Mouse (Mus musculus): ENCODE data around the gene Sbsn. TPM values are rescaled to one million over a fixed set of nuclear protein-coding genes. Genes with fewer than 3 reads are reported as not detected.

Gene Sbsn
- polyA plus RNA-seq, 1 experiment from 2014 or later = 0.39 TPM

DNA sequence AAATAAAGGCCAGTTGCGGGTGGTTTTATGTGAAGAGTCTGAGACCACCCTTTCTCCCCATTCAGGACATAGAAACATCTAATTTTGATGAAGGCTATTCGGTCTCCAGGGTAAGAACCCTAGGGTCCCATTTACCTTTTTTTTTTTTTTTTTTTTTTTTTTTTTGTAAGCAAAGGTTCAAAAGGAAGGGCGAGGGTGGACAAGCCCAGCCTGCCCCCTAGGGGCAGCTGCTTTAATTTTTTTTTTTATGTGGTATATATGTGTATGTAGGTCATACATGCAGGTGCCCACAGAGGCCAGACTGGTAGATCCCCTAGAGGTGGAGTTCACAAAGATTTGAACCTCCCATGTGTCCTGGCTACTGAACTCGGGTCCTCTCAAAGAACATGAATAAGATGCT lies 15.1 kb downstream of the Sbsn start:
- Histone ChIP-seq H3K36me3 (ENCODE audit: control insufficient read depth, insufficient read depth, low read length) (no peaks in the 10 kb centered on the region), H3K27ac (ENCODE audit: low read depth, low read length) (no peak overlapping the region), H3K9me3 (ENCODE audit: control insufficient read depth, low read length) (no peaks in the 10 kb centered on the region), H3K27me3 (ENCODE audit: control insufficient read depth, insufficient read depth, low read length) (no peaks in the 10 kb centered on the region), H3K9ac (ENCODE audit: low read depth, low read length) (no peak overlapping the region), H3K4me1 (replicated peaks; ENCODE audit: control insufficient read depth, insufficient read depth, low read length) (no peaks in the 10 kb centered on the region), H3K4me2 (replicated peaks; ENCODE audit: low read depth, low read length) (no peak overlapping the region), H3K4me3 (ENCODE audit: low read depth, low read length) (no peak overlapping the region)
- whole genome bisulfite sequencing = 85% methylated on average over 4 of the region's 4 CpGs
- ATAC-seq (ENCODE audit: low FRiP score) (no peak), DNase-seq (ENCODE audit: low spot score) (no peak)

DNA sequence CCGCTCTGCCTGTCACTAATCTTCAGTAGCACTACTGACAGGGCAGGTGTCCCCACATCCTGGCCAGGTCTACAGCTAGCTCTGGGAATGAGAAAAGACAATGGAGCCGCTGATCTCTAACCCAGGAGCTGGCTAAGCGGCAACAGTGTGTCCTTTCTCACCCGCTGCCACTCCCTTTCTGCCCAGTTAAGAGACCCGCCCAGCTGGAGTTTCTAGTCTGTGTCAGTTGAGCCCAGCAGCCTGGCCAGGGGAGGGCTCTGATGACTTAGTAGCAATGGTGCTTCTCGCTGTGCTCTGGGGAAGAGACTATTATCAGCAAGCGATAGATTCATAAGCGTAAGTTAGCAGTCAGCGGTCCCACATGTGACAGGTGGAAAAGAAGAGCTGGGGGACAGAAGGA lies 18.0 kb downstream of the Sbsn start:
- H3K9me3 ChIP-seq (ENCODE audit: control insufficient read depth, low read length) = no peaks in the 10 kb centered on the region
- WGBS = 39% methylated on average over 9 of the region's 9 CpGs
- no peaks in the 10 kb centered on the region for H3K27me3 ChIP-seq (ENCODE audit: control insufficient read depth, insufficient read depth, low read length)
- H3K4me1 ChIP-seq (replicated peaks; ENCODE audit: control insufficient read depth, insufficient read depth, low read length) = no peaks in the 10 kb centered on the region
- ATAC-seq (ENCODE audit: low FRiP score) = no peak
- H3K36me3 ChIP-seq (ENCODE audit: control insufficient read depth, insufficient read depth, low read length) = no peaks in the 10 kb centered on the region
- DNase-seq (ENCODE audit: low spot score) = no peak
- H3K9ac ChIP-seq (ENCODE audit: low read depth, low read length) = no peak overlapping the region
- no peak overlapping the region for H3K27ac ChIP-seq (ENCODE audit: low read depth, low read length)
- no peak overlapping the region for H3K4me3 ChIP-seq (ENCODE audit: low read depth, low read length)
- no peak overlapping the region for H3K4me2 ChIP-seq (replicated peaks; ENCODE audit: low read depth, low read length)

DNA sequence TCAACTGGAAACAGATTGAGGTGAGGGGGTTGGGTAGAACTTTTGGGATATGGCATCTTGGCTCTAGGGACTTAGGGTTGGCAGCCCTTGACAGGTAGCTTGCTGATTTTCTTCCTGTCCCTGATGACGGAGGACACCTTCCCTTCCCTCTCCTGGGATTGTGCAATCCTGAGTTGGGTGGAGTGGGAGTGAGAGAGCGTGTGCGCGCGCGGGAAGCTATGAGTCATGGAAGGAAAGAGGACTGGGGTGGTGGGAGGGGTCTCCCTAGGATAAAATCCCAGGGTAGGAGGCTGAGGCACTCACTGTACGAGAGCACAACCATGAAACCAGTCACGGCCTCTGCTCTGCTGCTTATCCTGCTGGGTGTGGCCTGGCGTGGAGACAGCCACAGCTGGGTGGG lies 24.8 kb downstream of the Sbsn start:
- WGBS = 93% methylated on average over 9 of the region's 9 CpGs
- H3K9me3 ChIP-seq (ENCODE audit: control insufficient read depth, low read length) = no peaks in the 10 kb centered on the region
- no peak overlapping the region for H3K4me2 ChIP-seq (replicated peaks; ENCODE audit: low read depth, low read length)
- H3K9ac ChIP-seq (ENCODE audit: low read depth, low read length) = no peak overlapping the region
- H3K27me3 ChIP-seq (ENCODE audit: control insufficient read depth, insufficient read depth, low read length) = no peaks in the 10 kb centered on the region
- DNase-seq (ENCODE audit: low spot score) (no peak), ATAC-seq (ENCODE audit: low FRiP score) (no peak)
- no peak overlapping the region for H3K4me3 ChIP-seq (ENCODE audit: low read depth, low read length)
- no peak overlapping the region for H3K27ac ChIP-seq (ENCODE audit: low read depth, low read length)
- H3K36me3 ChIP-seq (ENCODE audit: control insufficient read depth, insufficient read depth, low read length) = no peaks in the 10 kb centered on the region
- H3K4me1 ChIP-seq (replicated peaks; ENCODE audit: control insufficient read depth, insufficient read depth, low read length) = no peaks in the 10 kb centered on the region

DNA sequence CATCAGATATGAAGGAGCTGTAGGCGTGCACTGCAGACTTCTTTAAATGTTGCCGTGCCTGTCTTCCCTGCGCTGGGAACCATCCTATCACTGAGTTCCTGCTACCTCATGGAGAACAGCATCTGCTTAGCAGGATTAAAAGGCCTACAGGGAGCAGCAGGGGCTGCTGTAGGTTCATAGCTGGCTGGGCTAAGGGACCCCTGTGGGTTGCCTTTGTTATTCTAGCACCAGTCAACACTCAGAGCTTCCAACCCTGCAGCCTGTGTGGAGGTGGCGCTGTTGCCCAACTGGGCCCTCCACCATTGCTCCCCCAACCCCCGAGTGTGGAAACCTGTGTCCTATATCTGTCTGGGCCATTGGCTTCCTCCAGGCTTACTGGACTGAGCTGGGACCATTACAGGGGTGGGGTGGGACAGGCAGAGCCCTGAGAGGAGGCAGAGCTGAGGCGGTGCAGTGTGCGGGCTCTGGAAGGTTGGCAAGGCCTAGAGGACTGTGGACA lies 25.9 kb downstream of the Sbsn start:
- no peak overlapping the region for H3K9ac ChIP-seq (ENCODE audit: low read depth, low read length)
- no peak for DNase-seq (ENCODE audit: low spot score)
- no peak for ATAC-seq (ENCODE audit: low FRiP score)
- no peak overlapping the region for H3K4me2 ChIP-seq (replicated peaks; ENCODE audit: low read depth, low read length)
- no peaks in the 10 kb centered on the region for H3K36me3 ChIP-seq (ENCODE audit: control insufficient read depth, insufficient read depth, low read length)
- 44% methylated on average over 7 of the region's 7 CpGs for WGBS
- H3K4me3 ChIP-seq (ENCODE audit: low read depth, low read length) = no peak overlapping the region
- H3K4me1 ChIP-seq (replicated peaks; ENCODE audit: control insufficient read depth, insufficient read depth, low read length) = no peaks in the 10 kb centered on the region
- no peak overlapping the region for H3K27ac ChIP-seq (ENCODE audit: low read depth, low read length)
- H3K27me3 ChIP-seq (ENCODE audit: control insufficient read depth, insufficient read depth, low read length) = no peaks in the 10 kb centered on the region
- H3K9me3 ChIP-seq (ENCODE audit: control insufficient read depth, low read length) = no peaks in the 10 kb centered on the region

DNA sequence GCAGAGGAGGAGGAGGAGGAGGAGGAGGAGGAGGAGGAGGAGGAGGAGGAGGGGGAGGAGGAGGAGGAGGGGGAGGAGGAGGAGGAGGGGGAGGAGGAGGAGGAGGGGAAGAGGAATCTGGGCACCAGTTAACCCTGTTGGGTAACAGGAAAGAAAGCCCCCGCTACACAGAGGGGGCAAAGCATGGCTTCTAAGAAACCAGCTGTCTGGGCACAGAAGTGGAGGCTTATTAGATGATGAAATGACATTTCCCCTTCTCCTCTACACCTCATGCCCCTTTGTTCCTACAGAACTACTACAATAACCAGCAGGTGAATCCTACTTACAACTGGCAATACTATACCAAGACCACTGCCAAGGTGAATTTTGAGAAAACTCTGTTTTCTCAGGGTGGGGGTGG lies 26.6 kb downstream of the Sbsn start:
- Histone ChIP-seq H3K9ac (ENCODE audit: low read depth, low read length) (no peak overlapping the region), H3K27ac (ENCODE audit: low read depth, low read length) (no peak overlapping the region), H3K36me3 (ENCODE audit: control insufficient read depth, insufficient read depth, low read length) (no peaks in the 10 kb centered on the region), H3K4me2 (replicated peaks; ENCODE audit: low read depth, low read length) (no peak overlapping the region), H3K9me3 (ENCODE audit: control insufficient read depth, low read length) (no peaks in the 10 kb centered on the region), H3K4me1 (replicated peaks; ENCODE audit: control insufficient read depth, insufficient read depth, low read length) (no peaks in the 10 kb centered on the region), H3K4me3 (ENCODE audit: low read depth, low read length) (no peak overlapping the region), H3K27me3 (ENCODE audit: control insufficient read depth, insufficient read depth, low read length) (no peaks in the 10 kb centered on the region)
- DNase-seq (ENCODE audit: low spot score) = no peak
- ATAC-seq (ENCODE audit: low FRiP score) = no peak
- WGBS = 72% methylated on average over 1 of the region's 1 CpGs

DNA sequence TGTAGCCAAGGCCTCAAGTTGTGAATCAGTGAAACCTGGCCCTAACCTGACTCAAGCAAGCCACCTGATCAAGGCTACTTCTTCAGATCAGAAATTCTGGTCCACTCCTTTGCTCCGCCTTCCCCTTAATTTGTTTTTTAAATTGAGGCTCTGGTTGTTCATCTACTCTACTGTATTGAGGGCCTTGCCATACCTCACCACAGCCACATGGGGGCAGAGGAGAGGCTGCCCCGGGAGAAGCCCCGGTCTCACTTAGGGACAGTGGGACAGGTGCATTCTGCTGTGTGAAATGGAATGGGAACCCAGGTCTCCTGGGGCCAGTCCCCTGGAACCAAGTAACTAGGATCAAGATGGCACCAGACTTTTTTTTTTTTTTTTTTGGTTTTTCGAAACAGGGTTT lies 30.5 kb downstream of the Sbsn start:
- Histone ChIP-seq H3K4me3 (ENCODE audit: low read depth, low read length) (no peak overlapping the region), H3K36me3 (ENCODE audit: control insufficient read depth, insufficient read depth, low read length) (no peaks in the 10 kb centered on the region), H3K27ac (ENCODE audit: low read depth, low read length) (no peak overlapping the region), H3K9me3 (ENCODE audit: control insufficient read depth, low read length) (no peaks in the 10 kb centered on the region), H3K4me1 (replicated peaks; ENCODE audit: control insufficient read depth, insufficient read depth, low read length) (no peaks in the 10 kb centered on the region), H3K4me2 (replicated peaks; ENCODE audit: low read depth, low read length) (no peak overlapping the region), H3K27me3 (ENCODE audit: control insufficient read depth, insufficient read depth, low read length) (no peaks in the 10 kb centered on the region), H3K9ac (ENCODE audit: low read depth, low read length) (no peak overlapping the region)
- ATAC-seq (ENCODE audit: low FRiP score) = no peak
- DNase-seq (ENCODE audit: low spot score) = no peak
- 81% methylated on average over 4 of the region's 4 CpGs for WGBS

DNA sequence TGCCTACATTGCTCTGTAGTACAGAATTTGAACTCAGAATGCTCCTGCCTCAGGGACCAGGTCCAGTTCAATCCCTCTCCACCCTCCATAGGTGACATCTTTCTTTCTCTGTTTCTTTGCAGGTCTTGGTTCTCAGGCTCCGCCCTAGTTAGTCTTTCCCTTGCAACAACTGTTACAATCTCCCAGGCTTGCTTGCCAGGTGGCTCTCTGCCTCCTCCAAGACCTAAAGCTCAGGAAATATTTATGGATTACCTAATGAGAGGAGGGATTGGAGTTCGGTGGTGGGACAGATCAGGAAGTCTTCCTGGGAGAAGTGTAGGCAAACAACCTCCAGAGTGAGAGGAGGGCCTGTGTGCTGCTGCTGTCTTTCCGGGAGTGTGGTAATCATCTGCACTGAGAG lies 31.4 kb downstream of the Sbsn start:
- Histone ChIP-seq H3K9ac (ENCODE audit: low read depth, low read length) (no peak overlapping the region), H3K27ac (ENCODE audit: low read depth, low read length) (no peak overlapping the region), H3K4me2 (replicated peaks; ENCODE audit: low read depth, low read length) (no peak overlapping the region), H3K27me3 (ENCODE audit: control insufficient read depth, insufficient read depth, low read length) (no peaks in the 10 kb centered on the region), H3K4me3 (ENCODE audit: low read depth, low read length) (no peak overlapping the region), H3K4me1 (replicated peaks; ENCODE audit: control insufficient read depth, insufficient read depth, low read length) (no peaks in the 10 kb centered on the region), H3K9me3 (ENCODE audit: control insufficient read depth, low read length) (no peaks in the 10 kb centered on the region), H3K36me3 (ENCODE audit: control insufficient read depth, insufficient read depth, low read length) (no peaks in the 10 kb centered on the region)
- 81% methylated on average over 3 of the region's 3 CpGs for WGBS
- DNase-seq (ENCODE audit: low spot score) (no peak), ATAC-seq (ENCODE audit: low FRiP score) (no peak)

DNA sequence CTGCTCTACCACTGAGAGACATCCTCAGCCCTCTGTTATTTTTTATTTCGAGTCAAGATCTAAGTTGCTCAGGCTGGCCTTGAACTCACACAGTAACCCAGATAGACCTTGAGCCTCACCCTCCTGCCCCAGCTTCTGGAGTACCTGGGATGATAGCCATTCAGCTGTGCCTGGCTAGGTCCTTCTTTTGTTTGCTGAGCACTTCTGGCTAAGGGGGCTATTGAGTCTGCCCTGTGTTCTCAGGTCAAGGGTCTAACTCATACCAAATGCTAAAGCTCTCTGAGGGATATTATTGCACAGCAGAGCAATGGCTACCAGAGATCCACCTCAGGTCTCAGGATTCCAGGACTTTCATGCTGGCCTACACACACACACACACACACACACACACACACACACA lies 33.9 kb downstream of the Sbsn start:
- no peaks in the 10 kb centered on the region for H3K4me1 ChIP-seq (replicated peaks; ENCODE audit: control insufficient read depth, insufficient read depth, low read length)
- H3K27ac ChIP-seq (ENCODE audit: low read depth, low read length) = no peak overlapping the region
- H3K27me3 ChIP-seq (ENCODE audit: control insufficient read depth, insufficient read depth, low read length) = no peaks in the 10 kb centered on the region
- H3K9ac ChIP-seq (ENCODE audit: low read depth, low read length) = no peak overlapping the region
- DNase-seq (ENCODE audit: low spot score) (no peak), ATAC-seq (ENCODE audit: low FRiP score) (no peak)
- H3K4me2 ChIP-seq (replicated peaks; ENCODE audit: low read depth, low read length) = no peak overlapping the region
- WGBS = 78% methylated on average over 1 of the region's 1 CpGs
- H3K36me3 ChIP-seq (ENCODE audit: control insufficient read depth, insufficient read depth, low read length) = no peaks in the 10 kb centered on the region
- H3K4me3 ChIP-seq (ENCODE audit: low read depth, low read length) = no peak overlapping the region
- H3K9me3 ChIP-seq (ENCODE audit: control insufficient read depth, low read length) = no peaks in the 10 kb centered on the region

DNA sequence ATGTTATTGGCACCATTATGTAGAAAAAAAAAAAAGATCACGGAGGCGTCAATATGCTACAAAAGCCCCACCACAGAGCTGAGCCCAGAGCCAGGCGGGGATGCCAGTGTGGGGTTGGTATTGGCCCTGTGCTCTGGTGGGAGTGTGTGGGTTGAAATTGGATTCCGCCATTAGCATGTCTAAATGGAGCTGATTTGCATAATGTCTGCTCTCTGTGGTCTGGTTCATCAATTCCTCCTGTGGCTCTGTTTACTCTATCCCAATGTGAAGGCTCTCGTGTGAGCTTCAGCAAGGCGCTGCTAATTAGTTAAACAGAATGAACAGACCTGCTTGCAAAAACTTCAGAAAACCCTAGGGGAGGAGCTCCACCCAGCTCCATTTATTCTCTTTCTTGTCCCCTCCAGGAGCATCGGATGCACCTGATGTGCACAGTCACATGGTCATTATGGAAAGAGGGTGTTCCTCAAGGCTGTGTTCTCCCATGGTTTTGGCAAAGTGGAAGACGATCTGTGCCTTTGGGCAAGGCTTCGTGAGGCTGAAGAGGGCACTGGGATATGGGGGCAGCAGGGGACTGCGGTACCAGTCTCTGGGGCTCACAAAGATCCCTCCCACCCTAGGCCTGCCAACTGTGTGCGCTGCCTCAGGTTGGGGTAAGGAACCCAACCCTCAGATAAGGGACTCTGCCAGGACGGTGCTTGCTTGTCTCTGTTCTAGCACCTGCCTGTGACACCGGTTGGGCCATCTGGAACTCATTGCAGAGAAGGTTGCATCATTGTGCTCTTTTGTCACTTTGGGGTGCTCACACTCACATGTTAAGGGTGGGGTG lies 34.7 kb downstream of the Sbsn start:
- H3K27me3 ChIP-seq (ENCODE audit: control insufficient read depth, insufficient read depth, low read length) = no peaks in the 10 kb centered on the region
- DNase-seq (ENCODE audit: low spot score) (no peak), ATAC-seq (ENCODE audit: low FRiP score) (peak; percentile 54)
- 70% methylated on average over 13 of the region's 13 CpGs for WGBS
- H3K9ac ChIP-seq (ENCODE audit: low read depth, low read length) = no peak overlapping the region
- H3K27ac ChIP-seq (ENCODE audit: low read depth, low read length) = no peak overlapping the region
- H3K9me3 ChIP-seq (ENCODE audit: control insufficient read depth, low read length) = no peaks in the 10 kb centered on the region
- H3K4me2 ChIP-seq (replicated peaks; ENCODE audit: low read depth, low read length) = no peak overlapping the region
- H3K4me1 ChIP-seq (replicated peaks; ENCODE audit: control insufficient read depth, insufficient read depth, low read length) = no peaks in the 10 kb centered on the region
- no peaks in the 10 kb centered on the region for H3K36me3 ChIP-seq (ENCODE audit: control insufficient read depth, insufficient read depth, low read length)
- H3K4me3 ChIP-seq (ENCODE audit: low read depth, low read length) = no peak overlapping the region
